Mouse (Mus musculus) hindbrain, embryonic 13.5 days (tissue): ENCODE measurements around the gene Eef1a1. TPM values are rescaled to one million over a fixed set of nuclear protein-coding genes. Genes with fewer than 3 reads are reported as not detected.

Experiments
- ATAC-seq: fragments of 200-750 bp; cut with Nextera tagmentation; 2 replicates; pipeline ENCODE4 v1.8.0; 2017; ENCODE audit warnings: moderate TSS enrichment; ENCODE audit not compliant: low FRiP score
- H3K27ac ChIP-seq: fragments of 300-500 bp; sonication (generic); 2 replicates; pipeline ENCODE4 v1.5.1; 2015; ENCODE audit warnings: inconsistent platforms, mild to moderate bottlenecking, moderate library complexity
- H3K27me3 ChIP-seq: fragments of 300-500 bp; sonication (generic); 2 replicates; pipeline ENCODE4 v1.6.1; 2015; ENCODE audit warnings: mild to moderate bottlenecking, inconsistent platforms
- H3K36me3 ChIP-seq: fragments of 300-500 bp; sonication (generic); 2 replicates; pipeline ENCODE4 v1.6.1; 2015; ENCODE audit warnings: mild to moderate bottlenecking, inconsistent platforms
- H3K4me1 ChIP-seq: fragments of 300-500 bp; sonication (generic); replicated peaks from 2 replicates; pipeline ENCODE4 v1.6.1; 2015; ENCODE audit warnings: inconsistent platforms
- H3K4me2 ChIP-seq: fragments of 300-500 bp; sonication (generic); 2 replicates; pipeline ENCODE4 v1.6.1; 2015; ENCODE audit warnings: inconsistent platforms, mild to moderate bottlenecking, moderate library complexity
- H3K4me3 ChIP-seq: fragments of 300-500 bp; sonication (generic); 2 replicates; pipeline ENCODE4 v1.5.1; 2015; ENCODE audit warnings: mild to moderate bottlenecking, inconsistent platforms
- H3K9ac ChIP-seq: fragments of 300-500 bp; sonication (generic); 2 replicates; pipeline ENCODE4 v1.6.1; 2015; ENCODE audit warnings: mild to moderate bottlenecking, inconsistent platforms
- H3K9me3 ChIP-seq: fragments of 300-500 bp; sonication (generic); 2 replicates; pipeline ENCODE4 v1.6.1; 2016; ENCODE audit warnings: inconsistent platforms
- WGBS: fragments of 180-500 bp; shearing (Covaris S2); methylation state at CpG from one replicate; pipeline ENCODE4 v1.1.7; 2015; 5-methylcytosine and 5-hydroxymethylcytosine counted together
- microRNA-seq: library from miRNA; unstranded; fragments of <30 nt; microRNA quantifications from one replicate; pipeline ENCODE4, GENCODE M21; 2016
- polyA plus RNA-seq: library from polyadenylated mRNA; unstranded; fragments of >200 nt; fragmentation: Nextera tagmentation; extraction: Ambion mirVana; gene quantifications from 2 replicates; pipeline ENCODE4 v1.2.1, GENCODE M21; 2015

Eef1a1 gene
- polyA plus RNA-seq, 1 experiment from 2014 or later, result 3,538 TPM

DNA sequence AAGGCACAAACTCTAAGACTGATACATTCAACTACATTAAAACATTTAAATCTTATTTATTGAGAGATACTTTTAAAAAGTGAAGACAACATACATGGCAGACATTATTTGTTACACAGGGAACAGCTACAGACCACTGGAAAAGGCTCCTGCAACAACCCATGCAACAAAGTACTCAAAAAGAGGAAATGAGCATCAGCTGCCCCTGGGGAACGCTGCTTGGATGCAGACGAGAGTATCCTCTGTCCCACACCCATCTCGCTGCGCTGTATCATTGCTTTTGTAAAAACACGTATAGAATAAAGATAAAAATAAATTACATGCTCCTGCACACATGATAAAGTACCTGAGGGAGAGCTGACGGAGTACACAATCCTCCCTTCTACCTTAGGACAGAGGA, 58.5 kb downstream of the Eef1a1 start:
- Histone ChIP-seq H3K4me1 (0 out of 2 replicates have a peak, but pooled peaks cover 4% of the 10 kb centered on the region), H3K36me3 (no peaks in the 10 kb centered on the region), H3K27me3 (0 out of 2 replicates have a peak, but pooled peaks cover 5% of the 10 kb centered on the region), H3K27ac (no peak overlapping the region), H3K4me2 (no peak overlapping the region), H3K4me3 (no peak overlapping the region), H3K9ac (no peak overlapping the region), H3K9me3 (no peaks in the 10 kb centered on the region)
- no peak for ATAC-seq
- WGBS, result 83% methylated on average over 6 of the region's 6 CpGs

DNA sequence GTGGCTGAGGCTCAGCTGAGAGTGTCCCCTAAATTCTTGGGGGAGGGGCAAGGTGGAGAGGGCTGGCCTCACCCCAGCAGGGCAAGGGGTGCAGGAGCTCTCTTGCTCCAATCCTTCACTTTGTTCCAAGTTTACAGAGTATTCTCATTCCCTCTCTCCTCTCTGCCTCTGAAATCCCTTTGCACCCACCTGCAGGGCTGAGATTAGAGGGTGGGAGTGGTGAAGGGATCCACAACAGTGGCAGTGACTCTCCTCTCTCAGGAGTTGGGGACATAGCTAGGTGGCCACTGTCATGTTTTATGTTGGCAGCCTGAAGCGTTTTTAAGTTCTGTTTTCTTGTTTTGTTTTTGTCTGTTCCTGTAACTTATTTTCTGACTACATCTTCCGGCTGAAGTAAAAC, 59.4 kb downstream of the Eef1a1 start:
- ATAC-seq, result no peak
- 0 out of 2 replicates have a peak, but pooled peaks cover 4% of the 10 kb centered on the region for H3K4me1 ChIP-seq
- no peaks in the 10 kb centered on the region for H3K9me3 ChIP-seq
- H3K27ac ChIP-seq, result no peak overlapping the region
- no peak overlapping the region for H3K4me2 ChIP-seq
- no peak overlapping the region for H3K4me3 ChIP-seq
- 63% methylated on average over 2 of the region's 2 CpGs for WGBS
- H3K36me3 ChIP-seq, result no peaks in the 10 kb centered on the region
- H3K9ac ChIP-seq, result no peak overlapping the region
- 0 out of 2 replicates have a peak, but pooled peaks cover 5% of the 10 kb centered on the region for H3K27me3 ChIP-seq

DNA sequence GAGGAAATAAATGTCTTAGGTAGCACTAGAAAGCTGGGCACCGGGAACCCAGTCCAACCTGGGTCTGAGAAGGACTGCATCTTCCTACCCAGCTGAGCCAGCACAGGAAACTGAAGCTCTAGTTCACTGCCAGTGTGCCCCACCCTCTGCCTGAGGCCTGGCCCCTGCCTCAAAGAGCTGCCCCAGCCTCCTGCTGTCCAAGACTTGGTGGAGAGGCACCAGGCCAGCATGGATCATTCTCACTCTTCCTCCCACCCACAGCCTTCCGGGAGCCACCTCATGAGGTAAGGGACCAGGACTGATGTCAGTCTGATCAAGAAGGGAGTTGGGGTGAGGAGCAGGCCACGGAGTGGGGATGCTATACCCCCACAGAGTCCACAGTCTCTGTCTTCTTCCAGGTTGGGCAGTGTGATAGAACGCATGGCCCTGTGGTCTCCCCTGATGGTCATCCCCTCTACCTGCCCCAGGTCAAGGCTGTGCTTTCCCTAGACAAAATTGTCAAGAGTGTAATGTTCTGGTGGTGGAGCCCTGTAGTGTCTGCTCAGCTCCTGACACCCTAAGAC, 60.0 kb downstream of the Eef1a1 start:
- H3K4me2 ChIP-seq, result no peak overlapping the region
- H3K4me3 ChIP-seq, result no peak overlapping the region
- ATAC-seq, result no peak
- 0 out of 2 replicates have a peak, but pooled peaks cover 5% of the 10 kb centered on the region for H3K27me3 ChIP-seq
- H3K4me1 ChIP-seq, result 0 out of 2 replicates have a peak, but pooled peaks cover 4% of the 10 kb centered on the region
- no peak overlapping the region for H3K27ac ChIP-seq
- no peak overlapping the region for H3K9ac ChIP-seq
- H3K36me3 ChIP-seq, result no peaks in the 10 kb centered on the region
- WGBS, result 85% methylated on average over 4 of the region's 4 CpGs
- no peaks in the 10 kb centered on the region for H3K9me3 ChIP-seq

Small RNA genes lying within 50 kb of the gene (microRNA-seq; reads per million reads assigned to microRNA genes)
- not detected for gene Gm26377

Other genes with a start within 250 kb of the Eef1a1 start
- gene Gm3776, start 232.0 kb downstream of the Eef1a1 start, polyA plus RNA-seq, result not detected in 2 replicates
- not detected in 2 replicates for gene Gm10639, start 199.2 kb downstream of the Eef1a1 start, polyA plus RNA-seq
- not detected in 2 replicates for gene Omt2a, start 174.4 kb downstream of the Eef1a1 start, polyA plus RNA-seq
- gene Omt2b, start 161.6 kb downstream of the Eef1a1 start, polyA plus RNA-seq, result not detected in 2 replicates
- not detected in 2 replicates for gene Gsta2, start 133.4 kb downstream of the Eef1a1 start, polyA plus RNA-seq
- gene Dppa5a, start 121.0 kb downstream of the Eef1a1 start, polyA plus RNA-seq, result 2.4 and 3.1 TPM in 2 replicates
- gene Ooep, start 110.4 kb downstream of the Eef1a1 start, polyA plus RNA-seq, result 5.5 and 7.9 TPM in 2 replicates
- gene Ddx43, start 93.4 kb downstream of the Eef1a1 start, polyA plus RNA-seq, result 0.28 and 0.31 TPM in 2 replicates
- gene Cgas, start 45.9 kb downstream of the Eef1a1 start, polyA plus RNA-seq, result 0.71 and 0.74 TPM in 2 replicates
- 27.3 and 28.8 TPM in 2 replicates for gene Mto1, start 40.9 kb downstream of the Eef1a1 start, polyA plus RNA-seq
- gene Gm17324, start 40.4 kb downstream of the Eef1a1 start, polyA plus RNA-seq, result 0.99 and 1.3 TPM in 2 replicates
- 18.8 and 19.4 TPM in 2 replicates for gene Slc17a5, start 98.9 kb upstream of the Eef1a1 start, polyA plus RNA-seq
- gene Cd109, start 126.4 kb upstream of the Eef1a1 start, polyA plus RNA-seq, result 1.6 and 2.0 TPM in 2 replicates